Mouse (Mus musculus) thymus, postnatal 4 days (tissue): ENCODE data around the gene Rreb1.

Experiments
- DNase-seq: peaks from one replicate; pipeline ENCODE4 v3.0.0; 2021

The Rreb1 gene

GRCm38 (mm10) chr13:37923643-37924460, 145.7 kb downstream of the Rreb1 start:
- no peak for DNase-seq

- no peak for DNase-seq
Observed at GRCm38 (mm10) chr13:37924461-37924948, 146.3 kb downstream of the Rreb1 start.

- DNase-seq: no peak
Observed at GRCm38 (mm10) chr13:37926394-37926793, 148.2 kb downstream of the Rreb1 start.

- no peak for DNase-seq
Observed at GRCm38 (mm10) chr13:37929532-37929931, 151.3 kb downstream of the Rreb1 start.

GRCm38 (mm10) chr13:37930091-37930490, 151.9 kb downstream of the Rreb1 start:
- no peak for DNase-seq

- no peak for DNase-seq
Observed at GRCm38 (mm10) chr13:37930621-37931020, 152.4 kb downstream of the Rreb1 start.

GRCm38 (mm10) chr13:37931210-37931922, 153.2 kb downstream of the Rreb1 start:
- no peak for DNase-seq

GRCm38 (mm10) chr13:37934075-37934474, 155.9 kb downstream of the Rreb1 start:
- DNase-seq: no peak

- no peak for DNase-seq
Observed at GRCm38 (mm10) chr13:37934920-37935319, 156.7 kb downstream of the Rreb1 start.

GRCm38 (mm10) chr13:37936351-37936750, 158.2 kb downstream of the Rreb1 start:
- no peak for DNase-seq

GRCm38 (mm10) chr13:37940167-37940566, 162.0 kb downstream of the Rreb1 start:
- no peak for DNase-seq

GRCm38 (mm10) chr13:37940649-37941048, 162.4 kb downstream of the Rreb1 start:
- no peak for DNase-seq

GRCm38 (mm10) chr13:37941138-37941645, 163.0 kb downstream of the Rreb1 start:
- no peak for DNase-seq

- no peak for DNase-seq
Observed at GRCm38 (mm10) chr13:37941950-37942886, 164.0 kb downstream of the Rreb1 start.

GRCm38 (mm10) chr13:37942887-37943331, 164.7 kb downstream of the Rreb1 start:
- DNase-seq: no peak

- no peak for DNase-seq
Observed at GRCm38 (mm10) chr13:37943466-37943865, 165.3 kb downstream of the Rreb1 start.

- DNase-seq: peak; percentile 49
Observed at GRCm38 (mm10) chr13:37944306-37944705, 166.1 kb downstream of the Rreb1 start.

- DNase-seq: no peak
Observed at GRCm38 (mm10) chr13:37945392-37945791, 167.2 kb downstream of the Rreb1 start.

- peak; percentile 91 for DNase-seq
Observed at GRCm38 (mm10) chr13:37946734-37947133, 168.5 kb downstream of the Rreb1 start.

- no peak for DNase-seq
Observed at GRCm38 (mm10) chr13:37952981-37953380, 174.8 kb downstream of the Rreb1 start.

GRCm38 (mm10) chr13:37954318-37954717, 176.1 kb downstream of the Rreb1 start:
- no peak for DNase-seq

GRCm38 (mm10) chr13:37958498-37959238, 180.5 kb downstream of the Rreb1 start:
- no peak for DNase-seq
